Mouse (Mus musculus): ENCODE data around the gene Ets1.

Ets1 gene

DNA sequence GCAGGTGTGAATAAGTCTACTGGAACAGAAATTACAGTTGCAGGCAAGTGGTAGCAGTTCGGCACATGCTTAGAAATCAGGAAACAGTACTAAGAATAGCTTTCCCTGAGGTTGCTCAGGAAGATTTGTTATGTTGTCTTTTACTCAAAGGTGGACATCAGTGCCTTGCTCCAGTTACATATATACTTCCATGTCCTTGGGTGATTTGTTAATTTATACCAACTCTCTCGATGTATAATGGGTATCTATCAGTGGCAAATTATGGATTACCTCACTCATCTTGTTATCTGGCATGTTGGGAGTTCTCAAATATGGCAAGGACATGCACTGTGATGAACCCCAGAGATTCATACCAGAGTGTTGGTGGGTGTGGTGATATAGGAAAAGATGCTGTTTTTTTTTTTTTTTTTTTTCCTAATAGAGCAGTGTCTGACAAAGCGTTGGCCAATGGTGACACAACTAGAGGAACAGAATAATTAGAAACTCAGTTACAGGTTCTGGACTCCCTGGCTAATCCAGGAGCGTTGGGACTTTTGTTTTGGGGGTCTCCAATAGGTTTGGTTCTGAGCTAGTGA is 59.0 kb downstream of the Ets1 start:
- in situ Hi-C loops (cut with MboI, MseI) = loop anchor here (5.0 kb wide), 2 partner anchors 38 to 83 kb away; no protein-coding TSS in a partner anchor

DNA sequence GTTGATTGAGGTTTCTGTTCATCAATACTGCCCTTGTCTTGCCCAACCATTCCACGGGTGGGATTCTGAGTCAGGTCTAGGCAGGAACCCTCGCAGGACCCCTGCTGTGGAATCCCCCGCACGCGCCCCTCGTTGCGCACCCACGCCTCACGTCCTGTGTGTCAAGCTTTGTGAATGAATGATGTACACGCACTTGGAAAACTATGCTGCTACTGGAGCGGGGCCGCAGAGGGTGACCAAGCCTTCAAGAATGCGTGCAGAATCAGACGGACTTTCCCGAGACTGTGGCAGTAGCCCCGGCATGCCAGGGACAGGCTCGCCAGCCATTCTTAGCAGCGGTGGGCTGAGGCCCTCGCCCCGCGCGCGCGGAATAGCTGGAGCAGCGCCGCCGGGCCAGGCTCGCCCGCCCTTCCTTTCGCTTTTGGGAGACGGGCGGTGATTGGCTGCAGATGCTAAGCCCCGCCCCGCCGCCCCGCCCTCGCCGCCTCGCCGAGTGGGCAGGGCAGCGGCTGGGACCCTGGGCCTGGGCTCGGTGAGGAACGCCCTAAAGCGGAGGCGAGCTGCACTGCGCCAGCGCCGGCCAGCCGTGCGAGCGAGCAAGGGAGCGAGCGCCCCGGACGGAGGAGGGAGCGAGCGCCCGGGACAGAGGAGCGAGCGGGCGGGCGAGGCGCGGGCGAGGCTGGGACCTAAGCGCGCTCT is 59.6 kb downstream of the Ets1 start:
- in situ Hi-C loops (cut with MboI, MseI) = no loop called here

DNA sequence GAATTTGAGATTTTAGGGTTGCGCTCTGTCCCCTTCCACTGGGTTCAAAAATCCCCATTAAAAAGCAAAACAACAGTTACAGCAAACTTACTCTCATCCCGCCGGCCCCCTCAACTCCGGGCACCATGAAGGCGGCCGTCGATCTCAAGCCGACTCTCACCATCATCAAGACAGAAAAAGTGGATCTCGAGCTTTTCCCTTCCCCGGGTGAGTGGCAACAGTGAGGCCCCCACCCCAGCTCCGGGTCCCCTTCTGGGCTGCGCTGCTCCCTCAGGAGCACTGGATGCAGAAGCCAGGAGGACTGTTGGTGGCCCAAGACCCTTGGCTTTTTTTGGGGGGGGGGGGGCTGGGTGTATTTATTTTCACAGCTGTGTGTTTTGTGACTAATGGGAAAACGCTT is 60.2 kb downstream of the Ets1 start:
- in situ Hi-C loops (cut with MboI, MseI) = no loop called here

DNA sequence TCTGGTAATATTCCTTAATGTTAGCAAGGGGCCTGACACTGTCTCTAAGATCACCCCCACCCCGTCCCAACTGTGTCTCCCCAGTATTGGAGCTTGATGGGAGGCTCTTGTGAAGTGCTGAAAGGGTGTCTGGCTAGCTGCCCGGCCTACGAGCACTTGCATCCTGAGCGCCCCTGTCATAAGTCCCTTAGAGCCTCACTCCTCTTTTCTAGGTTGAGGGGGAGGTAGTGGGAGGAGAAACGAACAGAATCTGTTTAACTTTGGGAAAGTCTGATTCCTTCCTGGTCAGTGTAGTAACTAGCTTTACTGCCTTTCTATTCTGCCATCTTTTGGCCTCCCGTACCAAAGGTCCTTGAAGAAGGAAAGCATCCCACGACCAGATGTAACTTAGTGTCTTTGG is 60.7 kb downstream of the Ets1 start:
- in situ Hi-C loops (cut with MboI, MseI) = no loop called here

DNA sequence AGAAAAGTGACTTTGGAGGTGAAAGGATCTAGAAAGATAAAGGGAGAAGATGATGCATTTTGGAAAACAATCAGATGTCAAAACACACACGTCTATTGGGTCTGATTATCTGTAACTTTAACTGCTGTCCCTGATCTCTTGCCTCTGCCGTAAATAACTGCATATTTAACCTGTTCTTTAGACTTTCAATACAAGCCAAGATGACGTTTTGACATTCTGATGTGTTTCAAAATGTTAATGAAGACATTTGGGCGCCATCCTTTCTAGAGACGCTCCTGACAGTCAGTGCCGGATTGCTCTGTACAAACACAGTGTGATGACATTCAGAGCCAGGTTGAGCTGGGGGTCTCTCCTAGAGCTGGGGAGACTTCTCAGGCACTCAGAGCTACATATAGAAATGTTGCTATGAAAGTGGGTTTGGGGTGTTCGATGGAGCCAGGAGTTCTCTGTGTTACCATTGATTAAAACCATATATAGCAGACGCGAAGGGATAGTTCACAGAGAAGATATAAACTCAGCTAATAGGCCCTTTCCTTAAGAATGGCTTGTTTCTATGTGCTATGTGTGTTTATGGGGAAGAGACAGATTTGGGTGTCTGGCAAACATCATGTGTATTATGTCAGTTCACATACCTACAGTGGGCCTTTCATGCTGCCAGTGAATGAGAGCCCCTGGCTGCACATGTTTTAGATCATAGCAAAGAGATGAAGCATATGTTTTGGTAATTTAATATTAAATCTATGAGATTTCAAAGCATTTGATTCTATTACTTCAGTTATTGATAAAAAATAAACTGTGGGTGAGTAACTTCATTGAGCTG is 61.5 kb downstream of the Ets1 start:
- in situ Hi-C loops (cut with MboI, MseI) = no loop called here

DNA sequence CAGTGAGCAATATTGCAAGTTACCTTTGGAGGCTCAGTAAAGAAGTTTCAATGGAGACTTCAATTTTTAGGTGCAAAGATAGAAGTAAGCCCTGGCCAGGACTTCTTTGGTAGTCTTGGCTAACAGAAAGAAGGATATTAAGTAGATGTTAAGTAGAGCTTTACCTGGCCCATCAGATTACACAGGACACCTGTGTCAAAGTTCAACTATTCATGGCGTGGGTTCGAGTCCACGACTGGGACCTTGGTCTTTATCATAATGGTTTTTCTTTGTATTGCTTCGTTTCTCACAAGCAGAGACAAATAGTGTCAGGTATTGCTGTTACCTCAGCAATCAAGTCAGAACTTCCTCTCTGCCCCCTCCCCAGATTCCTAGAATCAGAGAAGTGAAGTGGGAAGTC is 62.7 kb downstream of the Ets1 start:
- in situ Hi-C loops (cut with MboI, MseI) = no loop called here

DNA sequence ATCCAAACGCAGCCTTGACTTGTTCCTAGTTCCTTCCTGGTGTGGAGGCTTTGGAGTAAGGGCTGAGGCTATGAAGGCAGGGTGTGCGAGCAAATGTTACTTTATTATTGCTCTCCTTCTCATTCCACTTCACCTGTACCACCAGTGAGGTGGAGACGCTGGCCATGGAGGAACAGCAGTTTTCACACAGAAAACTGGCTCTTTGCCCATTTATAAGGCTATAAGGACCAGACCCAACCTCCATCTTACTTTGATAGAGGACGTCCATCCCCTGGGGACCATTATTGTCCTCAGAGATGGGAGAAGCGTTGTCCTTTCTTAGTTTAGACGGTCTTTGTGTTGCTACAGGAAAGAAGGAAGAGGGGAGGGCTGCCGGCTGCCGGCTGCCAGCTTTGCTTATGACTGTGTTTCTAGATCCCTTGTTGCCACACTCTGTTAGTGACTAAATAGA is 63.4 kb downstream of the Ets1 start:
- in situ Hi-C loops (cut with MboI, MseI) = no loop called here

DNA sequence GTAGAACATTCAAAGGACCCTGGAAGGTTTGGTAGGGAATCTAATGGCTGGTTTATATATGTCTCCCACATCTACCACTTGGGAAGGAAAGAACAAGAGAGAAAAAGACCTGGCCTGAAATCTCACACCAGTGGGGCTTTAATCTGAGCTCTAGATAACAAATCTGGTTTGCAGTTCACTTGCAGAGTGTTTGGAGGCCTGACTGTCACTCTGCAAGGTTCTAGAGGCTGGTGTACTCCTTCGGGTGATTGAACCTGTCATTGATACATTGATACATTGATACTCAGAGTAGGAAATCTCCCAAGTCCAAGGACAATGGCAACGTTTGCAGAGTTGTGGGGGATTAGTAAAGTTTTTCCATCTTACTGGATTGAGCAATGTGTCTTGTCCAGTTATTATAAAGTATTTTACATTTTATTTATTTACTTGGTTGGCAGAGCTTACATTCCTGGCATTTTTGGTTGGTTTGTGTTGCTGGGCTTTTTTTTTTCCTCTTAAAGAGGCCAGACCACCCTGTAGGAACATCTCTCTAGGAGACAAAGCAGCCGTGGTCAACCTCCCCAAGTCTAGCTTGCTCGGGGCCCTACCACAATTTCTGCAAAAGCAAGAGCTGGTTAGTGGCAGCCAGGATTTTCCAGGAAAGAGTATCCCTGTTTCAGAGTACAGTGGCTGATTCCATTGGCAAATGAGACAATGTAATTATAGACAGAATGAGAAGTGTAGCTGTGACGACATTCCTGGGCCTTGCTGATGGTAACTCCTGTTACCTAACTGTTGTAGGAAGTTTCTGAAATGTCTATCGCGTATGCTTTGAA is 64.3 kb downstream of the Ets1 start:
- in situ Hi-C loops (cut with MboI, MseI) = no loop called here

DNA sequence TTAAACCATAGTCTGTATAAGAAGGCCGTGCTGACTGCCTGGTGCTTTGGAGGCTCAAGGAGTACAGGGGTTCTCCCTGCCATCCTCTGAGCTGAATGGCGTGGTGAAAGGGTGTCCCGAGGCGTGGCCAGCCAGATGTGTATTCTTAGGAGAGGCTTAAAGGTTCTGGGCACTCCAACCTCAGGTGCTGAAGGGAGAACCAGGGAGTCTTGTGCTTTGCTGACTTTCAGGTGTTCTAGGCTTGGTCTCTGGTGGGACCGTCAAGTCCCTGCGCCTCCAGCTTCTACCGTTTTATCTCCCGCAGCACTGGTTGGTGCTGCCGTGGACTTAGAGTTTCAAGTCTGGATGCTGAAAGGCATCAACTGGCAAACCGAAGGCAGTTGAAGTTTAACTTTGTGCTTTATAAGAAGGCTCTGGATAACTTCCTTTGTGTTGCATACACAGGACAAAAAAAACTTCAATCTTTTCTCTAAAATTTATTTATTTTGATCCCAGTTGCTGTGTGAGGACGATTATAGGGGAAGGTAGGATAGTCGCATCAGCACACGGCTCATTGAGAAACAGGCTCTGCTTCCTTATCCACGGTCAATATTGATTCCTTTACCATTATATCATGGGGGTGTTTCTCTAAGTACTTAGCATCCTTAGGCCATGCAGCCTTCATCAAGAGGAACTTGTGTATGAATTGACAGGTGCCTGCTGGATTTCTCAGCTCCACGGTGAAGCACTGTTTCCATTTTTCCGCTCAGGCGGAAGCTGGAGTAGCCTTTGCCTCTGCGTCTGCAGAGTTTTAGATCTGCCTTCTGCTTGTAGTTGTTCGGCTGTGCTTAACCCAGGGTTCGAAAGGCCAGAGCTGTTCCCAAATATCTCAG is 65.3 kb downstream of the Ets1 start:
- in situ Hi-C loops (cut with MboI, MseI) = no loop called here

DNA sequence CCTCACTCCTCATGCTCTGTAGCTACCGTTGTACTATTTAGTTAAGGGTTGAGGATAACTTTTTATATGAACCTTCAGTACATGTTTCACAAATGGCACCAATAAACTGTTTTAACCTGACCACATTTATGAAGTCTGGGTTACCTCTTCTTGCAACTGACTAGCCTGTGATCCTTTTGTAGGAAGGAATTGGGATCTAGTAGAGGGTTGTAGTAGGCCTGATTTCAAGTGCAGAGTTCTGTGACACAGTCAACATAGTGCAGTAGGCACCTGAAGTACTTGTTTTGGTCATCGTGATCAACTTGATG is 65.9 kb downstream of the Ets1 start:
- in situ Hi-C loops (cut with MboI, MseI) = no loop called here

DNA sequence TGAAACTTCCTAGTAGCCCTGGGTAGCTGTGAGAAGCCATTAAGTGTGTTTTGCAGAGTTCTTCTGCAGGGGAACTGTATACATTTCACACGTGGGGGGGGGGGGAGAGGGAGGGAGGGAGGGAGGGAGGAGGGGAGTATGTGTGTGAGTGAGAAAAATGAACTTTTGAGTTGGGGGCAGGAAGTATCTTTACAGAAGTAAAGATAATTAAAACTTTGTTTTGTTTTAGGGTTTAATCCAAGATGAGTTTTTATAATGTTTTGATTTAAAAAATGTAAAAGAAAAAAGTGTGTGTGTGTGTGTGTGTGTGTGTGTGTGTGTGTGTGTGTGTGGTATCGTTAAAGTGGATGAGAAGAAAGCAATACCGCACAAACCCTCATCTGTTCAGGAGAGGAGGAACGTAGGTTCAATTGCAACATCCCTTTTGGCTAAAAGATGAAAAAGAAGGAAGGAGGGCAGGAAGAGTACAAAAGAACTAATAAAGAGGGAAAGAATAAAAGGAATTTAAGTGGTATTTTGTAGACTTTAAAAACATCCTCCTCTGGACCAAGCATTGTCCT is 66.9 kb downstream of the Ets1 start:
- in situ Hi-C loops (cut with MboI, MseI) = no loop called here

DNA sequence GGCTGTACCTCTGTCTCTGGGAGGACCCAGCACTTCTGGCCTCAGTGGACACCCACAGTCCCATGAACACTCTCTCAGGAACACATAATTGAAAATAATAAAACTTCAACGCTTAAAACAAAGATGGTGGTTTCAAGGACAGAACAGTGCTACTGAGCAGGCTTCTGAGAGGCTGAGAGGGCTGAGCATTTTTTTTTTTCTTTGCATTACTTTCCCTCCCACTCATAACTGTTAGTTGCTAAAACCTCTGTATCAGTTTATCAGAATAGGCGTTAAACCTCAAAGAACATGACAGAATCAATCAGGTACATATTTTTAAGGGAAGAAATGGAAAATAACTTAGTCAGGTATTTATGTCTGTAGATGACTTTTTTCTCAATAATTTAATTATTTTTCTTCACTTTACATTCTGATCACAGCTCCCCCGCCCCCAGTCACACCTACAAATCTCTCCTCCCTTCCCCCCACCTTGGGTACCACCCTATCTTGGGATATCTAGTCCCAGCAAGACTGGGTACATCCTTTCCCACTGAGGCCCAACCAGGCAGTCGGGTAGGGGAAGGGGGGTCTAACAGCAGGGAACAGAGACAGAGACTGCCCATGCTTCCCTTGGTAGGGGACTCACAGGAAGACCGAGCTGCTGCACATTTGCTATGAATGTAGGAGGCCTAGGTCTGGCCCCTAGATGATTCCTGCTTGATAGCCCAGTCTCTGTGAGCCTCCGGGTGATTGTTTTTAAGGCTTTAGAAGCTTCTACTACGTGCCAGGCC is 68.1 kb downstream of the Ets1 start:
- in situ Hi-C loops (cut with MboI, MseI) = no loop called here

DNA sequence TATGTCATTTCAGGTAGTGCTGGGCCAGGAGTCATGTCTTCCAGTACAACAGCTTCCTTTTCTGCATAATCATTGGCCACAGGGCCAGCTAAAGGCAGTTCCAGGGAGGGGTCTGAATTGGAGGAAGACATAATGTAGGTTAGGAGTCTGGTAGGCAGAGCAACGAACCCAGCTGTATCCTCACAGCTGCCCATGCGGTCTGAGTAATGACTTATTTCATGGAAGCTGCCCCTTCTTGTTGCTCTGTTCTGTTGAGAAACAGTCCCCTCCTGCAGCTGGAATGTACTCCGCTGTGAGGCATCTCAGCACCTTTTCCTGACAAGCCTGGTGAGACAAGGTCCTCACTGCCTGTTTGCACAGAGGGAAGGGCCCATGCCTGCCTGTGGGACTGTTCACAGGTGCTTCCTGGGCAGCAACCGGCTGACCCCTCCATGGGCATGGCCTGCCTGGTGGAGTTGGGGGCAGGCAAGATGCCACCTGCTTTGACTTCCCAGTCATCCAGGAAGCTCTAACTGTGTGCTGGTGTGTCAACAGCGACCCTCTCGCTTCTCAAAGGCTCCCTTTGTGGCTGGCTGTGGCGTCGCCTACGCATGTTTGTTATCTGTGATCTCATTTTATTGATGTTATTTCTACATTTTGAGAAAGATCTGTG is 69.9 kb downstream of the Ets1 start:
- in situ Hi-C loops (cut with MboI, MseI) = loop anchor here (5.0 kb wide), 2 partner anchors 36 to 231 kb away; no protein-coding TSS in a partner anchor

DNA sequence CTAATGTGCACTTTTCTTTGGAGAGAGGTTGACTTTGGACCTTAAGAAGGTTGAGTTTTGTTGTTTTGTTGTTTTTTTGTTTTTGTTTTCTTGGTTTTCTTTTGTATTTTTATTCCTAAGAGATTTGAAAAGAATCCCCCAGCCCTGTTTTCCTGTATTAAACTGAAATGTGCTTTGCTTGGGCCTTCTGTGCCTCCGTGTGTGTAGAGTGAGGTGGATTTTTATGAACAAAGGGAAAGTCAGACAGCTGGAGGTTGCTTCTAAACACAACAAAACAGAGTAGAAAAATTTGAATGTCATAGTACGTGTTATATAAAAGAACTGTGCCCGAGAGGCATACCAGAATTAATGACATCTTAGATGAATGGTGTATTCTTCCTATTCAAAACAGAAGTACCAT is 71.4 kb downstream of the Ets1 start:
- in situ Hi-C loops (cut with MboI, MseI) = loop anchor here (5.0 kb wide), 2 partner anchors 35 to 230 kb away; no protein-coding TSS in a partner anchor

DNA sequence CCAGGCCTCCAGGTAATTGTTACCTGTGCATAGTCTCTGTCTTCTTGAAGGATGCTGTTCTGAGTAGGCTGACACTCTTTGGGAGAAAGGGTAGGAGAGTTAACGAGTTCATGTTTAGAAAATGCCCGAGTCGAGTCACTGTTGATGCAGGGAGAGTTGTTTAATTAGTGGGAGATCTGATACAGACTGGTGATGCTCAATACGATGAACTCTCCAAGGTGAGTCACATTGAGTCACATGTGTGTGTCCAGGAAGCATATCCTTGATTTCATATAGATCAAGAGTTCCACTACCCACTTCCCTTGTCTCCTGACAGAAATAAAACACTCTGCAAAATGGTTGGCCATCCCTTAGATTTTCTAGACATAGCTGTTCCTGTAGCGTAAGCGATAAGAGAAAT is 72.5 kb downstream of the Ets1 start:
- in situ Hi-C loops (cut with MboI, MseI) = loop anchor here (5.0 kb wide), 2 partner anchors 34 to 229 kb away; no protein-coding TSS in a partner anchor

DNA sequence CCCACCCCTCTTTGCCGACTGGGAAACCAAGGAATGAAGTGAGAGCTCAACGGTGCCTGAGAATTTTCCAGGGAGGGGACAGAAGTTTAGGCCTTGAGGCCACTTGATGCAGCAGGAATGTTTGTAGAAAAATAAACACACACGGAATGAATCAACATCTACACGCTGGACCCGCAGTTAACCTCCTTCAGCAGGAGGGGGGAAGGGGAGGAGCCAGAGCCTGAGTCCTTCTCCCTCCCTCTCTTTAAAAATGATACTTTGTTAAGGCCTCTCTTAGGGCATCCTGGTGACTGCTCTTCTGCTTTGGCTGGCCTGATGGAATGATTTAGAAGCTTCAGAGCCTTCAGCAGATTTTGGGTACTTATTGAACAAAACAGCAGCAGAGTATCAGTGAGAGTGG is 73.3 kb downstream of the Ets1 start:
- in situ Hi-C loops (cut with MboI, MseI) = loop anchor here (5.0 kb wide), 2 partner anchors 33 to 228 kb away; no protein-coding TSS in a partner anchor

DNA sequence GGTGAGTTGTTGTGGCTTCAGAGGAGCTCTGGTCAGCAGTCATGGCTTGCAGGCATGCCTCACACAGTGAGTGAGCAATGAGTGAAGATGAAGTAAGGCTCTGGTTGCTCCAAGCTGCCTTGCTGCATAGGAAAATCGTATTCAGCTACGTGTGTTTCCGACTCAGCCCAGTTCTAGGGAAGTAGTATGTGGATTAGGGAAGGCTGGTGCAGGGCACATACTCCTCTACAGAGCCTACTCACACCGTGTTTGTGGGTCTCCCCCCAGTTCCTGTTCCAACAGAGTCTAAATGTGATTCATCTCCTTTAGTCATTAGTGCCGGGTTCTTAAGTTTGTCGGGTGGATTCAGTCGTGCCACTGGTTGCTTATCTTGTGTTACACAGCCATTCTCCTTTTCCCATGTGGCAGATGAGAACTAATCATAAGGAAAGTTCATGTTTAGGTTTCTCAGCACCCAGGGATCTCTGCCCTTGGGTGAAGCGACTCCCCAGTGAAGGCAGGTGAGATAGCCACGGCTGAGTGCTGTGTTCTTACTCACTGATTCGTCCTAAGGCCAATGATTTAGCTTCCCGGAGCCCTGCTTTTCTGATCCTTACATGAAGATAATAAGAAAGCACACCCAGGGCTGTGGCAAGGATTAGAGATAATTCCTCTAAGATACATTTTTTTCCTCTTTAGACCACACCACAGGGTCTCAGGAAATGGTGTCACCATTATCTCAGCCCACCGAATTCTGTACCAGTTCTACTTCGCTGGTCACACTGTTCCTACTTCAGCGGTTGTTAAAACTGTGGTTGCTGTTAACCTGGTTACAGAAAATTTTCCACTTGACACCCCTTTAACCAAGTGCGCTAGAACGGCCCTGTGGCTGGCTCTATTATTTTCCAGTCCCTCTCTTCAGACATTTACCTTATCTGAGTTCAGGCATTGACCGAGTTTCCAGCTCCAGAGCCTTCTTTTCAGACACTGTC is 74.0 kb downstream of the Ets1 start:
- in situ Hi-C loops (cut with MboI, MseI) = loop anchor here (5.0 to 10.0 kb wide), 3 partner anchors 32 to 227 kb away; no protein-coding TSS in a partner anchor
